Comparison of ENCODE assay signal across 15 mouse cellular contexts in genomic region chr10:19138258-19138657, GRCm38 (mm10).
"Had no signal": no experiment of that assay in that cellular context is flagged by ENCODE, and none has a peak within 500 bp of the region (broad histone marks: within the 10 kb centered on the region; RNA-seq: fewer than 3 reads in every experiment).

No protein-coding gene starts in this region.

- ATAC-seq: liver, embryonic 12.5 days; midbrain, embryonic 13.5 days; midbrain, embryonic 16.5 days had no signal

- DNase-seq: kidney, adult 8-10 months; kidney, postnatal 10 days; kidney, postnatal 36 days; layer of hippocampus, adult 9-11 months; liver; lung, adult 18-20 months; lung, postnatal 10 days; lung, postnatal 36 days; retina, postnatal 1 day; right cerebral cortex, postnatal 25 days; thymus, adult 18-20 months; thymus, postnatal 25 days had no signal
